Mouse (Mus musculus) liver, embryonic 16.5 days (tissue): ENCODE data around the gene Camk2n1. TPM values are rescaled to one million over a fixed set of nuclear protein-coding genes. Genes with fewer than 3 reads are reported as not detected.
"Not testable (repeated sequence)": the region's sequence is repeated elsewhere in the genome, so short reads cannot be mapped to it uniquely, and the experiment has no call there.

Experiments
- ATAC-seq: fragments of 200-750 bp; cut with Nextera tagmentation; 2 replicates; pipeline ENCODE4 v1.8.0; 2017; ENCODE audit warnings: low read depth, mild to moderate bottlenecking, moderate number of reproducible peaks, moderate library complexity
- H3K27ac ChIP-seq: fragments of 300-500 bp; sonication (generic); 2 replicates; pipeline ENCODE4 v1.5.1; 2014; ENCODE audit warnings: mild to moderate bottlenecking, low read length
- H3K27me3 ChIP-seq: fragments of 300-500 bp; sonication (generic); 2 replicates; pipeline ENCODE4 v1.6.1; 2014; ENCODE audit warnings: low read depth, low read length, mixed read lengths; ENCODE audit not compliant: control insufficient read depth, insufficient read depth
- H3K36me3 ChIP-seq: fragments of 300-500 bp; sonication (generic); 2 replicates; pipeline ENCODE4 v1.6.1; 2014; ENCODE audit warnings: mild to moderate bottlenecking; ENCODE audit not compliant: control insufficient read depth, insufficient read depth
- H3K4me1 ChIP-seq: fragments of 300-500 bp; sonication (generic); 2 replicates; pipeline ENCODE4 v1.6.1; 2014; ENCODE audit warnings: low read depth, low read length, mixed read lengths; ENCODE audit not compliant: control insufficient read depth
- H3K4me2 ChIP-seq: fragments of 300-500 bp; sonication (generic); 2 replicates; pipeline ENCODE4 v1.6.1; 2014; ENCODE audit warnings: low read depth, low read length, mixed read lengths
- H3K4me3 ChIP-seq: fragments of 300-500 bp; sonication (generic); 2 replicates; pipeline ENCODE4 v1.5.1; 2014; ENCODE audit warnings: low read depth, mild to moderate bottlenecking, low read length
- H3K9ac ChIP-seq: fragments of 300-500 bp; sonication (generic); 2 replicates; pipeline ENCODE4 v1.6.1; 2014; ENCODE audit warnings: low read depth, low read length
- H3K9me3 ChIP-seq: fragments of 300-500 bp; sonication (generic); replicated peaks from 2 replicates; pipeline ENCODE4 v1.6.1; 2016; ENCODE audit warnings: low read length; ENCODE audit not compliant: control insufficient read depth
- WGBS: fragments of 180-500 bp; shearing (Covaris S2); extraction: QIAGEN DNeasy Blood & Tissue Kit; methylation state at CpG from one replicate; pipeline ENCODE4 v1.1.7; 2014; ENCODE audit not compliant: insufficient replicate concordance; 5-methylcytosine and 5-hydroxymethylcytosine counted together
- polyA plus RNA-seq: library from polyadenylated mRNA; unstranded; fragments of >200 nt; fragmentation: Nextera tagmentation; extraction: Ambion mirVana; gene quantifications from 2 replicates; pipeline ENCODE4 v1.2.1, GENCODE M21; 2015

Gene Camk2n1
- polyA plus RNA-seq, 1 experiment from 2014 or later, result 1.6 TPM

- no peak for ATAC-seq
- H3K9ac ChIP-seq, result no peak overlapping the region
- WGBS, result 59% methylated on average over 4 of the region's 4 CpGs
- H3K4me1 ChIP-seq, result no peaks in the 10 kb centered on the region
- no peaks in the 10 kb centered on the region for H3K9me3 ChIP-seq
- no peak overlapping the region for H3K4me3 ChIP-seq
- no peak overlapping the region for H3K4me2 ChIP-seq
- H3K27ac ChIP-seq, result no peak overlapping the region
- no peaks in the 10 kb centered on the region for H3K36me3 ChIP-seq
- peaks cover 2% of the 10 kb centered on the region; the same call in 1 of the 2 replicates for H3K27me3 ChIP-seq
These were observed 36.2 kb upstream of the Camk2n1 start for GRCm38 (mm10) chr4:138417882-138418281.

- no peaks in the 10 kb centered on the region for H3K4me1 ChIP-seq
- ATAC-seq, result no peak
- 42% methylated on average over 11 of the region's 11 CpGs for WGBS
- H3K27me3 ChIP-seq, result peaks cover 2% of the 10 kb centered on the region; the same call in 1 of the 2 replicates
- H3K9ac ChIP-seq, result no peak overlapping the region
- H3K36me3 ChIP-seq, result no peaks in the 10 kb centered on the region
- no peak overlapping the region for H3K27ac ChIP-seq
- H3K4me2 ChIP-seq, result no peak overlapping the region
- H3K9me3 ChIP-seq, result no peaks in the 10 kb centered on the region
- no peak overlapping the region for H3K4me3 ChIP-seq
These were observed 35.7 kb upstream of the Camk2n1 start for GRCm38 (mm10) chr4:138418340-138418957.

- WGBS, result 61% methylated on average over 6 of the region's 6 CpGs
- Histone ChIP-seq H3K4me1 (no peaks in the 10 kb centered on the region), H3K36me3 (no peaks in the 10 kb centered on the region), H3K27me3 (no peaks in the 10 kb centered on the region), H3K4me3 (no peak overlapping the region), H3K4me2 (no peak overlapping the region), H3K27ac (no peak overlapping the region), H3K9me3 (no peaks in the 10 kb centered on the region), H3K9ac (no peak overlapping the region)
- ATAC-seq, result no peak
These were observed 29.1 kb upstream of the Camk2n1 start for GRCm38 (mm10) chr4:138425028-138425427.

- not testable (repeated sequence) for H3K27me3 ChIP-seq, H3K36me3 ChIP-seq, H3K4me1 ChIP-seq, ATAC-seq, H3K27ac ChIP-seq, H3K9ac ChIP-seq, H3K4me3 ChIP-seq, H3K9me3 ChIP-seq, H3K4me2 ChIP-seq
- 79% methylated on average over 14 of the region's 14 CpGs for WGBS
These were observed 28.5 kb upstream of the Camk2n1 start for GRCm38 (mm10) chr4:138425604-138426003.

- H3K4me2 ChIP-seq, result peak overlapping the region; percentile 5; the same call in 1 of the 2 replicates
- ATAC-seq, result peak; percentile 27; the same call in 1 of the 2 replicates
- H3K27ac ChIP-seq, result no peak overlapping the region
- no peak overlapping the region for H3K4me3 ChIP-seq
- no peaks in the 10 kb centered on the region for H3K4me1 ChIP-seq
- H3K36me3 ChIP-seq, result no peaks in the 10 kb centered on the region
- H3K9ac ChIP-seq, result no peak overlapping the region
- peaks cover 3% of the 10 kb centered on the region for H3K27me3 ChIP-seq
- 27% methylated on average over 22 of the region's 22 CpGs for WGBS
- H3K9me3 ChIP-seq, result no peaks in the 10 kb centered on the region
These were observed 27.1 kb upstream of the Camk2n1 start for GRCm38 (mm10) chr4:138426778-138427705.

- ATAC-seq, result no peak
- Histone ChIP-seq H3K9me3 (no peaks in the 10 kb centered on the region), H3K27me3 (peaks cover 7% of the 10 kb centered on the region), H3K36me3 (no peaks in the 10 kb centered on the region), H3K4me1 (peaks cover 3% of the 10 kb centered on the region), H3K27ac (no peak overlapping the region), H3K4me2 (no peak overlapping the region), H3K4me3 (no peak overlapping the region), H3K9ac (no peak overlapping the region)
- WGBS, result 30% methylated on average over 3 of the region's 3 CpGs
These were observed 24.3 kb upstream of the Camk2n1 start for GRCm38 (mm10) chr4:138429778-138430177.

- H3K27ac ChIP-seq, result no peak overlapping the region
- no peak overlapping the region for H3K4me3 ChIP-seq
- peaks cover 14% of the 10 kb centered on the region for H3K4me1 ChIP-seq
- peaks cover 7% of the 10 kb centered on the region for H3K27me3 ChIP-seq
- no peak overlapping the region for H3K9ac ChIP-seq
- no peak overlapping the region for H3K4me2 ChIP-seq
- no peaks in the 10 kb centered on the region for H3K36me3 ChIP-seq
- WGBS, result 46% methylated on average over 8 of the region's 8 CpGs
- H3K9me3 ChIP-seq, result no peaks in the 10 kb centered on the region
- ATAC-seq, result no peak
These were observed 22.8 kb upstream of the Camk2n1 start for GRCm38 (mm10) chr4:138431340-138431739.

GRCm38 (mm10) chr4:138434347-138435316 is 19.5 kb upstream of the Camk2n1 start, which contains the start of gene Mul1:
Gene Mul1, plus strand, starts transcription at chr4:138434671.
- peak within 1 kb of the TSS; percentile 35 for H3K27ac ChIP-seq
- H3K27me3 ChIP-seq, result peaks cover 7% of the 10 kb centered on the region
- H3K4me1 ChIP-seq, result peaks cover 14% of the 10 kb centered on the region
- peak within 1 kb of the TSS; percentile 88 for H3K4me2 ChIP-seq
- H3K36me3 ChIP-seq, result peaks cover 12% of the 10 kb centered on the region
- ATAC-seq, result peak; percentile 95
- H3K4me3 ChIP-seq, result peak within 1 kb of the TSS; percentile 86
- WGBS, result under 1% methylated on average over 64 of the region's 64 CpGs
- peak within 1 kb of the TSS; percentile 79 for H3K9ac ChIP-seq
- H3K9me3 ChIP-seq, result no peaks in the 10 kb centered on the region
